Mouse (Mus musculus) hindbrain, embryonic 15.5 days (tissue): ENCODE data around the gene Src. TPM values are rescaled to one million over a fixed set of nuclear protein-coding genes. Genes with fewer than 3 reads are reported as not detected.

Experiments used
- ATAC-seq: fragments of 200-750 bp; cut with Nextera tagmentation; 2 replicates; pipeline ENCODE4 v1.8.0; 2017; ENCODE audit warnings: low read depth, moderate number of reproducible peaks, moderate TSS enrichment; ENCODE audit not compliant: low FRiP score
- H3K27ac ChIP-seq: fragments of 300-500 bp; sonication (generic); replicated peaks from 2 replicates; pipeline ENCODE4 v1.5.1; 2015; ENCODE audit warnings: mild to moderate bottlenecking, inconsistent platforms
- H3K27me3 ChIP-seq: fragments of 300-500 bp; sonication (generic); 2 replicates; pipeline ENCODE4 v1.6.1; 2015; ENCODE audit warnings: control low read depth, inconsistent platforms
- H3K36me3 ChIP-seq: fragments of 300-500 bp; sonication (generic); 2 replicates; pipeline ENCODE4 v1.6.1; 2015; ENCODE audit warnings: control low read depth, inconsistent platforms
- H3K4me1 ChIP-seq: fragments of 300-500 bp; sonication (generic); replicated peaks from 2 replicates; pipeline ENCODE4 v1.6.1; 2015; ENCODE audit warnings: control low read depth, inconsistent platforms
- H3K4me2 ChIP-seq: fragments of 300-500 bp; sonication (generic); 2 replicates; pipeline ENCODE4 v1.6.1; 2015; ENCODE audit warnings: moderate library complexity, mild to moderate bottlenecking, inconsistent platforms
- H3K4me3 ChIP-seq: fragments of 300-500 bp; sonication (generic); 2 replicates; pipeline ENCODE4 v1.5.1; 2015; ENCODE audit warnings: mild to moderate bottlenecking, inconsistent platforms
- H3K9ac ChIP-seq: fragments of 300-500 bp; sonication (generic); 2 replicates; pipeline ENCODE4 v1.6.1; 2015; ENCODE audit warnings: inconsistent platforms
- H3K9me3 ChIP-seq: fragments of 300-500 bp; sonication (generic); 2 replicates; pipeline ENCODE4 v1.6.1; 2016; ENCODE audit warnings: control low read depth, inconsistent platforms
- WGBS: fragments of 180-500 bp; shearing (Covaris S2); methylation state at CpG from one replicate; pipeline ENCODE4 v1.1.7; 2015; 5-methylcytosine and 5-hydroxymethylcytosine counted together
- polyA plus RNA-seq: library from polyadenylated mRNA; unstranded; fragments of >200 nt; fragmentation: Nextera tagmentation; extraction: Ambion mirVana; gene quantifications from 2 replicates; pipeline ENCODE4 v1.2.1, GENCODE M21; 2015

The Src gene
- polyA plus RNA-seq, 1 experiment from 2014 or later: 38.4 TPM

DNA sequence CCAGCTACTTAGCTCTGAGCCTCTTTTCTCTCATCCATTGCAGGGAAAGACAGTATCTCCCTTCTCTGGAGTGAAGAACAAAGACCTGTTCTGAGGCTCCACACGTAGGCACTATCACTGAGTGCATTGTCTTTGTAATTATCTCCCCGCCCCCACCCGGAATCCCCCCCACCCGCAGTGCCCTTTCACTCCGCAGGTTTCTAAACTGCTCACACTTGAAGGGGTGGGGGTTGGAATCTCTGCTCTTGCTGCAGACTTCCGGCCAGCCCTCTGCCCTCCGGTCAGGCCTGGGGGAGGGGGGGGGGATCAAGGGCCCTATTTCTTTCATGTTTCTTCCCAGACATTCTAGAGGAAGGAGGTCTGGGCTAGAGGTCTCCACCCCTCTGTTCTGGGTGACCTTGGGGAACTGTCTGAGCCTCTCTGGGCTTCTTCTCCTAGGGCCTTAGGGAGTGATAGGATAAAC, 396 bp downstream of the Src start:
- peak overlapping the region; percentile 46; the same call in 1 of the 2 replicates for H3K27ac ChIP-seq

DNA sequence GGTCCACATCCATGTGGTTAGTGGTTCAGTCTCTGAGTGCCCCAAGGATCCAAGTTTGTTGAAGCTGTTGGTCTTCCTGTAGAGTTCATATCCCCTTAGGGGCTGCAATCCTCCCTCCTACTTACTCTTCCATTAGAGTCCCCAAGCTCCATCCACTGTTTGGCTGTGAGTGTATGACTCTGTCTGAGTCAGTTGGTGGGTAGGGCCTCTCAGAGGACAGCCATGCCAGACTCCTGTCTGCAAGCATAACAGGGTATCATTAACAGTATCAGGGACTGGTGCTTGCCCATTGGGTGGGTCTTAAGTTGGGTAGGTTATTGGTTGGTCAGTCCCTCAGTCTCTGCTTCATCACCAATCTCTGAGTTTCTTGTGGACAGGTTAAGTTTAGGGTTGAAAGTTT, 1.3 kb downstream of the Src start:
- no peaks in the 10 kb centered on the region for H3K27me3 ChIP-seq
- peaks cover 23% of the 10 kb centered on the region for H3K4me1 ChIP-seq
- no peak for ATAC-seq
- H3K9ac ChIP-seq: no peak overlapping the region
- H3K4me3 ChIP-seq: no peak overlapping the region
- no peaks in the 10 kb centered on the region for H3K36me3 ChIP-seq
- no peaks in the 10 kb centered on the region for H3K9me3 ChIP-seq
- no peak overlapping the region for H3K4me2 ChIP-seq
- no peak overlapping the region for H3K27ac ChIP-seq

More for the DNA sequence above, 396 bp downstream of the Src start:
- Histone ChIP-seq H3K27me3 (no peaks in the 10 kb centered on the region), H3K4me3 (no peak overlapping the region), H3K4me1 (peaks cover 21% of the 10 kb centered on the region), H3K4me2 (peak overlapping the region; percentile 19; the same call in 1 of the 2 replicates), H3K9ac (no peak overlapping the region), H3K9me3 (no peaks in the 10 kb centered on the region), H3K36me3 (no peaks in the 10 kb centered on the region)
- 0 out of 2 replicates have a peak, but pooled peaks have one; percentile 16 for ATAC-seq
- WGBS: 5% methylated on average over 7 of the region's 7 CpGs

GRCm38 (mm10) chr2:157420404-157420803, 2.2 kb downstream of the Src start:
- H3K4me2 ChIP-seq: no peak overlapping the region
- H3K36me3 ChIP-seq: no peaks in the 10 kb centered on the region
- H3K9me3 ChIP-seq: no peaks in the 10 kb centered on the region
- ATAC-seq: no peak
- no peak overlapping the region for H3K27ac ChIP-seq
- H3K27me3 ChIP-seq: no peaks in the 10 kb centered on the region
- H3K9ac ChIP-seq: no peak overlapping the region
- WGBS: 87% methylated on average over 4 of the region's 4 CpGs
- peaks cover 31% of the 10 kb centered on the region for H3K4me1 ChIP-seq
- no peak overlapping the region for H3K4me3 ChIP-seq

GRCm38 (mm10) chr2:157422062-157422655, 3.9 kb downstream of the Src start:
- ATAC-seq: no peak
- H3K4me3 ChIP-seq: no peak overlapping the region
- WGBS: 73% methylated on average over 11 of the region's 11 CpGs
- 0 out of 2 replicates have a peak overlapping the region, but pooled peaks have one; percentile 2 for H3K27ac ChIP-seq
- H3K4me1 ChIP-seq: peaks cover 48% of the 10 kb centered on the region
- H3K36me3 ChIP-seq: no peaks in the 10 kb centered on the region
- no peaks in the 10 kb centered on the region for H3K9me3 ChIP-seq
- H3K4me2 ChIP-seq: no peak overlapping the region
- H3K9ac ChIP-seq: no peak overlapping the region
- H3K27me3 ChIP-seq: no peaks in the 10 kb centered on the region

DNA sequence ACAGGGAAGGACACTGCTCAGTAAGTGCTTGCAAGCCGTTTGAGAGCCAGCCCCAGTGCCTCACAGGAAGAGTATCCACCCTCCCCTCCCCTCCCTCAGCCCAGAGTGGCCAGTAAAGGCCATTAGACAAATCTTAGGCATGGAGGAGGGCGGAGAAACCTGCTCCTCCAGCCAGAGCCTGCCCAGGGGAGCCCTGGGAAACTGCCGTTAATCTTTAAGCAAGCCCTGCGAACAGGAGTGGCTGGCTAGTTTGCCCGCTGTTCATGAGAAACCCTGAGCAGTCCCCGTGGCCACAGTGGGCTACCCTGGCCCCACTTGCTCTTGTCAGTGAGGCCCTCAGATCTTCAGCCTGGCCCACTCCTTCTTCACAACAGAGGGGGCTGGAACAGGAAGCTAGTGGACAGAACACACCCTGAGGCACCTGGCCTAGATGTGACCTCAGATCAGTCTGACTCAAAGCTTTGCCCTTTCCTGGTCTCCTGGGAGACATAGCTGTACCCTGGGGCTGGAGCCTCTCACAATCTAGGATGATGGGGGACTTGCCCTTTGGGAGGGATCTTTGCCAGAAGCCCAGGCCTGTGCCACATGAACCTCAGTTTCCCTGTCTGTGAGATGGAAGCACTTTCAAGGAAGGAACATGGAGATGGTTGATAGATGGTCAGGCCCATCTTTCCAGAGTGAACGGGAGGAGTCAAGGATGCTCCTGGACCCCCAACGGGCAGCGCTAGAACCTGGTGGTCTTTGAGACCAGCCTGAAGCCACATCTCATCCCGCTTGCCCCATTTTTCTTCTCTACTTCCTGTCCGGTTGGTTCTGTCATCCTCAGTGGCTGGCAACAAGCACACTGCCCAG, 4.8 kb downstream of the Src start:
- no peak for ATAC-seq

GRCm38 (mm10) chr2:157423706-157424125, 5.5 kb downstream of the Src start:
- H3K9me3 ChIP-seq: no peaks in the 10 kb centered on the region
- H3K36me3 ChIP-seq: no peaks in the 10 kb centered on the region
- no peaks in the 10 kb centered on the region for H3K27me3 ChIP-seq
- no peak for ATAC-seq
- peak overlapping the region; percentile 85 for H3K4me3 ChIP-seq
- 6% methylated on average over 21 of the region's 21 CpGs for WGBS
- peaks cover 56% of the 10 kb centered on the region for H3K4me1 ChIP-seq
- peak overlapping the region; percentile 92 for H3K27ac ChIP-seq
- peak overlapping the region; percentile 89 for H3K4me2 ChIP-seq
- H3K9ac ChIP-seq: peak overlapping the region; percentile 83

More for the DNA sequence above, 4.8 kb downstream of the Src start:
- Histone ChIP-seq H3K27ac (peak overlapping the region; percentile 92), H3K36me3 (no peaks in the 10 kb centered on the region), H3K4me2 (peak overlapping the region; percentile 89), H3K9me3 (no peaks in the 10 kb centered on the region), H3K9ac (peak overlapping the region; percentile 83; the same call in 1 of the 2 replicates), H3K4me3 (peak overlapping the region; percentile 85), H3K27me3 (no peaks in the 10 kb centered on the region), H3K4me1 (peaks cover 56% of the 10 kb centered on the region)
- WGBS: 44% methylated on average over 11 of the region's 11 CpGs

DNA sequence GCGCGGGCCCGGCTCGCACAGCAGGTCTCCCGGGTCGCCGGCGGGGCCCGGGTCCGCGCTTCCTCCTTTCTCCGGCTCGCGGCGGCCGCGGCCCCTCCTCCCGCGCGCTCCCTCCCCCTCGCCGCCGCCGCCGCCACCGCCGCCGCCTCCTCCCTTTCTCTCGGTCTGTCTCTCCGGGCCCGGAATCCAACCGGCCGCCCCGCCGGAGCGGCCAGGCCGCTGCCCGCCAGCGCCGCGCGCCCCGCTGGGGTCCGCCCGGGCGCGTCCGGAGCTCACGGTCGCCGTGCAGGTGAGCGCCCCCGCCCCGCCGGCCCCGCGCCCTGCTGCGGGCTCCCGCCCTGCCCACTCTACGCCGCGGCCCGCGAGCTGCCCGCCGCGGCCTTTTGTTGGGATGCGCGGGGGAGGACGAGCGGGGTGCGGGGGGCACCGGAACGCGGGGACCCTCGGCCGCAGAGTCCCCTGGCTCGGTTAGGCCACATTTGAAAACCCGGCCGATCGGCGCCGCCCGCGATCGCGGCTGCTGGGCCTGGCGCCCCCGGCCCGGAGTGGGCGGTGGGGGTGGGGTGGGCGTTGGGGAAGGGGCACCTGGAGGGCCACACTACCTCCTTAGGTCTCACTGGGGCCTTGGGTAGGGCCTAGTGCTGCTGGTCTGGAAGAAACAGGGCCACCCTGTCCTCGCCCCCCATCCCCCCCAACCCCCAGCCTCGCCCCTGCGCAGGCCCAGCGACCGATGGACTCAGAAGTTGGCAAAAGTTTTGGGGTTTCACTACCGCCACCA, 6.1 kb downstream of the Src start:
- Histone ChIP-seq H3K27ac (peak overlapping the region; percentile 92), H3K4me2 (peak overlapping the region; percentile 89), H3K4me1 (peaks cover 59% of the 10 kb centered on the region), H3K9me3 (no peaks in the 10 kb centered on the region), H3K27me3 (no peaks in the 10 kb centered on the region), H3K9ac (peak overlapping the region; percentile 83), H3K4me3 (peak overlapping the region; percentile 85), H3K36me3 (no peaks in the 10 kb centered on the region)
- WGBS: under 1% methylated on average over 56 of the region's 98 CpGs
- ATAC-seq: 0 out of 2 replicates have a peak, but pooled peaks have one; percentile 23

DNA sequence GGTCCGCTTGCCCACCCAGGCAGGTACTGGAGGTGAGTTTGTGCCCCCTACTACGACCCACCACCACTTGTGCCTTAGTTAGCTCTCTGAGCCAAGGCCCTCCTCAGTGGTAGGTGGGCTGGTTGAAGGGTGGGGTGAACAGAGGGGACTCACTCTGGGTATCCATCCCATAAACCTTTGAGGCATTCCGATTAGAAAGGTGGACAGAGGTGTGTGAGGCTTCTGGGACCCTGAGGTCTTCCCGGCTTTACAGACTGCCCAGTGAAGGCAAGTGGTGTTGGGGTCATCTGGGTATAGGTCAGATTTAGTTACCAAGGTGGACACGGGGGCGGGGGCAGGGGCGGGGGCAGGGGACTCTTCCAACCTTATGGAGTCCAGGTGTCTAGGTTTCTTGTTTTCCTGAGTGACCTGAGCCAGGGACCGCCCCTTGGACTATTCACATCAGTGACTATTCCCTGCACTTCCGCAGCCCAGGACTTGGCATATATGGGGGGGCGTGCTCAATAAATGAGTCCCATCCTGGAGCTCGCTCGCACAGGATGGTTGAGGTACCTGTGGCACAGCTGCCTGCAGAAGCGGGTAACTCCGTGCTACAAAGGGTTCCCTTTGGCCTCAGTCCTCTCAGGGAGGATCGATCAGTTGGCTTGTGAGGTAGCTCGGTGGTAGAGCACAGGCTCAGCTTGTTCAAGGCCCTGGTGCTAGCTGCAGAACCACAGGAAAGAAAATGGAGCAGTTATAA, 6.8 kb downstream of the Src start:
- H3K27ac ChIP-seq: peak overlapping the region; percentile 92
- ATAC-seq: 0 out of 2 replicates have a peak, but pooled peaks have one; percentile 33
- H3K27me3 ChIP-seq: no peaks in the 10 kb centered on the region
- peak overlapping the region; percentile 89 for H3K4me2 ChIP-seq
- H3K9ac ChIP-seq: peak overlapping the region; percentile 83
- H3K36me3 ChIP-seq: no peaks in the 10 kb centered on the region
- H3K4me3 ChIP-seq: peak overlapping the region; percentile 85
- 68% methylated on average over 16 of the region's 16 CpGs for WGBS
- H3K4me1 ChIP-seq: peaks cover 65% of the 10 kb centered on the region
- H3K9me3 ChIP-seq: no peaks in the 10 kb centered on the region

GRCm38 (mm10) chr2:157425643-157425988, 7.4 kb downstream of the Src start:
- Histone ChIP-seq H3K27me3 (no peaks in the 10 kb centered on the region), H3K4me3 (peak overlapping the region; percentile 85), H3K4me2 (peak overlapping the region; percentile 89), H3K9me3 (no peaks in the 10 kb centered on the region), H3K36me3 (no peaks in the 10 kb centered on the region), H3K27ac (peak overlapping the region; percentile 92), H3K4me1 (peaks cover 66% of the 10 kb centered on the region), H3K9ac (no peak overlapping the region)
- no peak for ATAC-seq
- 75% methylated on average over 6 of the region's 6 CpGs for WGBS

GRCm38 (mm10) chr2:157426171-157426570, 7.9 kb downstream of the Src start:
- H3K9ac ChIP-seq: no peak overlapping the region
- H3K36me3 ChIP-seq: no peaks in the 10 kb centered on the region
- H3K9me3 ChIP-seq: no peaks in the 10 kb centered on the region
- peak overlapping the region; percentile 89 for H3K4me2 ChIP-seq
- no peak overlapping the region; the same call in 1 of the 2 replicates for H3K4me3 ChIP-seq
- H3K27me3 ChIP-seq: no peaks in the 10 kb centered on the region
- H3K4me1 ChIP-seq: peaks cover 71% of the 10 kb centered on the region
- WGBS: 75% methylated on average over 6 of the region's 6 CpGs
- H3K27ac ChIP-seq: peak overlapping the region; percentile 35; the same call in 1 of the 2 replicates
- ATAC-seq: no peak

DNA sequence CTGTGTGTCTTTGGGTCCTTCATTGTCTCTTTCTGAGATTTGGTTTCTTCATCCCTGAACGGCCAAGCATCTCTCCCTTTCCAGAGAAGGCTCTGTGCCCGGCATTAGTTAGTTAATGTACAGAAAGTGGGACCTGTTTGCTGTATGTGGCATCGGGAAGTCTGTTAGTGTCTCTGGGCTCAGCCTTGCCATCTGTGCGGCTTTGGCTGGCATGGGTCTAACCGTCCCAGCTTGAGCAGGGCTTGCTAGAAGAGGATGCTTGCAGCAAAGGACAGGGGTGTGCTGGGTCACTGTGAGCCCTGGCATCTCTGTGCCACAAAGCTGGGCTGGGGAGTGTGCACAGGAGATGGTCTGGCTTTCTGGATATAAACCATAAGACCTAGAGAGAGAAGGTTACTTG, 8.9 kb downstream of the Src start:
- no peak overlapping the region for H3K9ac ChIP-seq

More for the DNA sequence above, 8.9 kb downstream of the Src start:
- no peak for ATAC-seq
- H3K36me3 ChIP-seq: no peaks in the 10 kb centered on the region
- no peak overlapping the region for H3K27ac ChIP-seq
- H3K4me3 ChIP-seq: no peak overlapping the region
- no peaks in the 10 kb centered on the region for H3K9me3 ChIP-seq
- H3K4me2 ChIP-seq: peak overlapping the region; percentile 89; the same call in 1 of the 2 replicates
- WGBS: 76% methylated on average over 5 of the region's 5 CpGs
- H3K27me3 ChIP-seq: no peaks in the 10 kb centered on the region
- peaks cover 81% of the 10 kb centered on the region for H3K4me1 ChIP-seq
